ENCODE assay signal across 8 mouse cellular contexts in genomic region chr4:134123680-134124551, GRCm38 (mm10). TPM values are rescaled to one million over a fixed set of nuclear protein-coding genes. Genes with fewer than 3 reads are reported as not detected.
DNase-seq lines count a peak whose midpoint lies in the region; TF ChIP-seq lines count a peak whose summit lies in the region.

No protein-coding gene starts in this region.

- H3K27ac ChIP-seq in CH12.LX (ENCODE audit: insufficient read depth, low read depth): peak overlapping the region; percentile 9; the same call in 1 of the 2 replicates

- DNase-seq in 416B (ENCODE audit: low read depth) (peak; percentile 97), CH12.LX (ENCODE audit: extremely low read depth) (peak; percentile 72)
- peak; percentile 62 for DNase-seq in cerebellum, adult 8-10 months
- peak; percentile 60 to 78 for DNase-seq in frontal cortex, postnatal 25 days (ENCODE audit: low spot score in 2 of 2)
- peak; percentile 94 for DNase-seq in layer of hippocampus, adult 9-11 months
- peak; percentile 56 for DNase-seq in lung, postnatal 10 days
- peak; percentile 86 to 91 for DNase-seq in right cerebral cortex, postnatal 36 days (ENCODE audit: low spot score in 2 of 2)
- DNase-seq in ovary, adult 18-20 months (ENCODE audit: low spot score): no peak

- peaks cover 49 to 80% of the 10 kb centered on the region in 2 experiments for H3K4me1 ChIP-seq in CH12.LX (ENCODE audit: control insufficient read depth in 1 of 2, insufficient read depth in 2 of 2)

- TF ChIP-seq EP300 in CH12.LX (IDR thresholded peaks at IDR 0.05; ENCODE audit: low read length): no peak

- TF ChIP-seq RAD21 in CH12.LX (IDR thresholded peaks at IDR 0.05; ENCODE audit: low read depth, low read length): peak; percentile 83

- H3K9ac ChIP-seq in CH12.LX (ENCODE audit: insufficient read depth, low read depth): no peak overlapping the region

- H3K4me2 ChIP-seq in CH12.LX (ENCODE audit: insufficient read depth, low read depth, poor library complexity, severe bottlenecking): no peak overlapping the region

- no peaks in the 10 kb centered on the region for H3K9me3 ChIP-seq in CH12.LX (replicated peaks; ENCODE audit: low read length)

- peak; percentile 87 to 96 for TF ChIP-seq CTCF in CH12.LX (conservative IDR thresholded peaks at IDR 0.05 in 1 of 2, IDR thresholded peaks at IDR 0.05 in 1 of 2; ENCODE audit: low read depth in 2 of 2, low read length in 2 of 2)

- dilution Hi-C loops in CH12.LX (cut with MboI; ENCODE audit: extremely low pct_ligation_motif_present, extremely low pct_unique_long_range_greater_than_20kb, low sequenced_read_pairs): no loop called here

- in situ Hi-C loops in CH12.LX (cut with MboI; ENCODE audit: low pct_ligation_motif_present, low pct_unique_long_range_greater_than_20kb, low sequenced_read_pairs): loop anchor here (5.0 kb wide), 1 partner anchor 87 kb away; no protein-coding TSS in a partner anchor

- TF ChIP-seq POLR2A in CH12.LX (IDR thresholded peaks at IDR 0.05; ENCODE audit: low read depth, low read length): no peak

- H3K27me3 ChIP-seq in CH12.LX (replicated peaks): no peaks in the 10 kb centered on the region

- peaks cover 15 to 34% of the 10 kb centered on the region in 2 experiments for H3K36me3 ChIP-seq in CH12.LX (replicated peaks in 1 of 2; ENCODE audit: control insufficient read depth in 1 of 2, insufficient read depth in 1 of 2, low read length in 1 of 2)

- peaks cover 6% of the 10 kb centered on the region; the same call in 1 of the 2 replicates for H3K79me2 ChIP-seq in CH12.LX (replicated peaks; ENCODE audit: control insufficient read depth, extremely low read depth, insufficient read depth, poor library complexity, severe bottlenecking)

- no peak overlapping the region for H3K4me3 ChIP-seq in CH12.LX (replicated peaks in 1 of 3; ENCODE audit: low read depth in 2 of 3, low read length in 2 of 3, poor library complexity in 1 of 3)

TF ChIP-seq in CH12.LX, 34 proteins besides CTCF, POLR2A, EP300 and RAD21:
- peak; percentile 95 for TF ChIP-seq MYC (IDR thresholded peaks at IDR 0.05; ENCODE audit: low read depth, low read length)
- TF ChIP-seq SMC3 (IDR thresholded peaks at IDR 0.05; ENCODE audit: low read depth, low read length): peak; percentile 92
- no peak for TF ChIP-seq MAFK (IDR thresholded peaks at IDR 0.05; ENCODE audit: insufficient replicate concordance, low read length)
- TF ChIP-seq MAX (IDR thresholded peaks at IDR 0.05; ENCODE audit: low read length): peak; percentile 83
- TF ChIP-seq RCOR1 (conservative IDR thresholded peaks at IDR 0.05; ENCODE audit: low read depth, low read length): no peak

RNA-seq across cellular contexts. Expression of gene Sh3bgrl3, which starts 4.7 kb away (rescaled TPM):
- total RNA-seq in CH12.LX (2012; rRNA removed) (151 and 153 TPM in 2 replicates), CH12.LX (2014; rRNA removed) (104 and 128 TPM in 2 replicates)
- polyA plus RNA-seq in CH12.LX (2012; ENCODE audit: insufficient read length, low read depth): 289 and 362 TPM in 2 replicates

RNA-seq across cellular contexts. Expression of gene Ubxn11, which starts 21.5 kb away (rescaled TPM):
- total RNA-seq in CH12.LX (2012; rRNA removed) (12.3 and 18.8 TPM in 2 replicates), CH12.LX (2014; rRNA removed) (6.0 and 6.6 TPM in 2 replicates)
- 35.9 and 38.8 TPM in 2 replicates for polyA plus RNA-seq in CH12.LX (2012; ENCODE audit: insufficient read length, low read depth)

RNA-seq across cellular contexts. Expression of gene Cd52, which starts 29.0 kb away (rescaled TPM):
- 2,306 and 3,109 TPM in 2 replicates for total RNA-seq in CH12.LX (2012; rRNA removed)
- 4,323 and 5,448 TPM in 2 replicates for total RNA-seq in CH12.LX (2014; rRNA removed)
- 1,849 and 1,886 TPM in 2 replicates for polyA plus RNA-seq in CH12.LX (2012; ENCODE audit: insufficient read length, low read depth)
